Mouse (Mus musculus): Measurements from ENCODE around the gene Trp53tg5.

GRCm38 (mm10) chr2:164500511-164500910, 27.0 kb upstream of the Trp53tg5 start:
- TF ChIP-seq POLR2A (IDR thresholded peaks at IDR 0.05; ENCODE audit: insufficient read length, low read depth) (no peak), TCF12 (IDR thresholded peaks at IDR 0.05; ENCODE audit: insufficient read depth, poor library complexity, severe bottlenecking) (no peak), POLR2AphosphoS2 (IDR thresholded peaks at IDR 0.05; ENCODE audit: insufficient read length, low read depth) (no peak), USF1 (IDR thresholded peaks at IDR 0.05; ENCODE audit: low read depth) (no peak), REST (IDR thresholded peaks at IDR 0.05; ENCODE audit: insufficient read depth, insufficient read length) (no peak), MAX (IDR thresholded peaks at IDR 0.05; ENCODE audit: low read depth) (no peak), MYOD1 (IDR thresholded peaks at IDR 0.05; ENCODE audit: control insufficient read depth in 1 of 3, insufficient read length in 2 of 3, low read depth in 2 of 3) (no peak), MYOG (IDR thresholded peaks at IDR 0.05; ENCODE audit: control insufficient read depth in 1 of 3, insufficient read depth in 1 of 3, insufficient read length in 2 of 3, low read depth in 2 of 3) (no peak), CEBPB (IDR thresholded peaks at IDR 0.05; ENCODE audit: insufficient read depth, poor library complexity, severe bottlenecking) (no peak), E2F4 (IDR thresholded peaks at IDR 0.05; ENCODE audit: insufficient read depth) (no peak)

Measured in myocyte (in vitro differentiated cells).